Mouse (Mus musculus) thymus, adult 2 months (tissue): ENCODE data around the gene Bpifb9b.
"Not testable (repeated sequence)": the region's sequence is repeated elsewhere in the genome, so short reads cannot be mapped to it uniquely, and the experiment has no call there.

Experiments used
- CTCF ChIP-seq: fragments of 200-500 bp; IDR thresholded peaks from 2 replicates; pipeline ENCODE4 v1.5.1; 2012; ENCODE audit warnings: mild to moderate bottlenecking, control low read depth, low read length, moderate library complexity, borderline replicate concordance; ENCODE audit not compliant: control insufficient read depth, poor library complexity, insufficient read depth; ENCODE audit errors: extremely low read depth
- POLR2A ChIP-seq: fragments of 200-500 bp; IDR thresholded peaks from 2 replicates; pipeline ENCODE4 v1.6.1; 2012; ENCODE audit warnings: mild to moderate bottlenecking, low read length, control low read depth, moderate library complexity; ENCODE audit not compliant: control insufficient read depth, poor library complexity, insufficient read depth; ENCODE audit errors: extremely low read depth

DNA sequence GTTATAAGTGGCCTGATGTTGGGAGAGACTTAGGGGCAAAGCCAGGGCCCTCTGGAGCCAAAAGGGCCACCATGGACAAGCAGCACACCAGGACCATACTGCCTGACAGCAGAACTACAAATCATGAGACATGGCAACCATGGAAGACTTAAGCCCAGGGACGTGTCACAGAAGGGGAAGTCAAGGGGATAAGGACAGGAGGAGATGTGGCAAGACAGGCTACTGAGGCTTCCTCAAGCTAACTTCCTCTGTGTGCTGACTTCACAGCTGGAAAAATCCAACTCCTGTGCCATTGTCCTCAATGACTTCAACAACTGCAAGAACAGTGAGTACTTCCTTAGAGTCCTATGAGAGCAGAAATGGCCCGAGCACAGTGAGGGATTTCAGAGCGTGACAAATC, 42.6 kb upstream of the Bpifb9b start:
- TF ChIP-seq CTCF, POLR2A: not testable (repeated sequence)
